Mouse (Mus musculus): Measurements from ENCODE around the gene Mob3b. TPM values are rescaled to one million over a fixed set of nuclear protein-coding genes. Genes with fewer than 3 reads are reported as not detected.

The Mob3b gene
- 4.8 and 7.2 TPM in 2 replicates for polyA plus RNA-seq (2016; fragmentation: Nextera tagmentation; extraction: Ambion mirVana)

DNA sequence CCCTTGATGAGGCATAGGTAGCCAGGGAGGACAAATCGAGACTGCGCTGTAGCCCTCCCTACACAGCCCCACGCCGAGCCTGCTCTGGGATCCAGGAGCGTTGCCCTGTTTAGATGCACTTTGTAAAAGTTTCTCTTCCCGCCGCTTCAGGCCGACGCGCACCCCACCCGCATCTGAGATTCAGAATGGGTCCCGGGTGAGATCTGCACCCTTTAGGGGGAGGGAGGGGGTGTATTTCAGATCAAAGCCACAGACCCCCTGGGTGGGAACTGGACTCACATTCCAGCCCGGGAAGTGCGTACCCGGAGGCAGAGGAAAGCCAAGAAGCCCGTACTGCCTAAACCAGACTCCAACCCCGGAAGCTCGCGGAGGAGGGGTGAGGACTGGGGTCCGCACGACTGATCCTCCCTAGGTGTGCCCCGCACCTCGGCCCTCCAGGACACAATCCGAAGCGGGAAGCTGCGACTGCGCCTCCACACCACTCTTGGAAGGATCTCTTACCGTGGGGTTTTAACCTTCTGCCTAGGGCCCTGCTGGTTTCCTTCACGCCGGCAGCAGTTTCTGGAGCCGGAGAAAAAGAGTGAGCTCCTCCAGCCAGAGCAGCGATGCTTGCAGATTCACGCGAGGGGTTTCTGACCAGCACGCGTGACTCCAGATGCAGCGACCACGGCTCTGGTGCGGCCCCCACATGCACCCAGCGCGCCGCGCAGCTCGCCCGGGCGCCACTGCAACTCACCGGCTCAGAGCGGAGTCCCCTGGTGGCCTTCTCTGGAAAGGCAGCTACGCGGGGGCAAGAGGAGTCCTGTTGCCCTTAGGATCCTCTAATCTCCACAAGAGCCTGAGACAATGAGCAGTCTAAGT, at the start of gene Mob3b:
Gene Mob3b, minus strand, starts transcription at position 734 of the 861 bp plus-strand sequence.
- Histone ChIP-seq H3K27me3 (ENCODE audit: insufficient read depth, poor library complexity, severe bottlenecking) (peaks cover 5% of the 10 kb centered on the region; the same call in 1 of the 2 replicates), H3K4me1 (peaks cover 13% of the 10 kb centered on the region; the same call in 1 of the 2 replicates), H3K36me3 (no peaks in the 10 kb centered on the region), H3K27ac (peak within 1 kb of the TSS; percentile 84), H3K4me3 (peak within 1 kb of the TSS; percentile 76), H3K9me3 (no peaks in the 10 kb centered on the region)
- peak; percentile 86 for DNase-seq (ENCODE audit: low spot score)
- WGBS, result under 1% methylated on average over 50 of the region's 50 CpGs

GRCm38 (mm10) chr4:35204659-35205058, 47.4 kb upstream of the Mob3b start:
- 62% methylated on average over 7 of the region's 7 CpGs for WGBS
- H3K9me3 ChIP-seq, result no peaks in the 10 kb centered on the region
- H3K36me3 ChIP-seq, result peaks cover 29% of the 10 kb centered on the region; the same call in 1 of the 2 replicates
- no peak overlapping the region for H3K27ac ChIP-seq
- no peaks in the 10 kb centered on the region for H3K4me1 ChIP-seq
- no peak for DNase-seq (ENCODE audit: low spot score)
- H3K27me3 ChIP-seq (ENCODE audit: insufficient read depth, poor library complexity, severe bottlenecking), result no peaks in the 10 kb centered on the region
- H3K4me3 ChIP-seq, result no peak overlapping the region

DNA sequence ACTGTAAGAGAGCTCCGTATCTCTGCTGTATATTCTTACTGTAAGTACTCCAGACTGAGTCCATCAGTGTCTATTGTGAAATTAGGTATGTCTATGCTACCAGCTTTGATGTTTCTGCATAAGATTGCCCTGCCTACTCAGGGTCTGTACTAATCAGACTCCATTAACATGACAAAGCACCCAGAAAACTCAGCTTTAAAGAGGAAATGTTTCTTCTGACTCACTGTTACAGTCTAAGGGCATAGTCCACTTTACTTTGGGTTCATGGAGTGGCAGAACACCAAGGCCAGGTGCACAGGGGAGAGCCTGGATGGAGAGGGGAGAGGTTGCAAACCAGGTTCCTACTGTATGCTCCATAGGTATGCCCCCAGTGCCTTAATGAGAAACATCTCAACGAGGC, 46.4 kb upstream of the Mob3b start:
- 91% methylated on average over 2 of the region's 2 CpGs for WGBS
- peaks cover 33% of the 10 kb centered on the region; the same call in 1 of the 2 replicates for H3K36me3 ChIP-seq
- H3K4me1 ChIP-seq, result no peaks in the 10 kb centered on the region
- no peaks in the 10 kb centered on the region for H3K27me3 ChIP-seq (ENCODE audit: insufficient read depth, poor library complexity, severe bottlenecking)
- H3K27ac ChIP-seq, result no peak overlapping the region
- DNase-seq (ENCODE audit: low spot score), result no peak
- H3K9me3 ChIP-seq, result no peaks in the 10 kb centered on the region
- H3K4me3 ChIP-seq, result no peak overlapping the region

GRCm38 (mm10) chr4:35201700-35202099, 44.4 kb upstream of the Mob3b start:
- H3K27ac ChIP-seq, result no peak overlapping the region
- 73% methylated on average over 5 of the region's 5 CpGs for WGBS
- no peaks in the 10 kb centered on the region for H3K4me1 ChIP-seq
- H3K27me3 ChIP-seq (ENCODE audit: insufficient read depth, poor library complexity, severe bottlenecking), result no peaks in the 10 kb centered on the region
- peaks cover 37% of the 10 kb centered on the region; the same call in 1 of the 2 replicates for H3K36me3 ChIP-seq
- H3K9me3 ChIP-seq, result no peaks in the 10 kb centered on the region
- no peak overlapping the region for H3K4me3 ChIP-seq
- DNase-seq (ENCODE audit: low spot score), result no peak

- peaks cover 5% of the 10 kb centered on the region; the same call in 1 of the 2 replicates for H3K36me3 ChIP-seq
- H3K27ac ChIP-seq, result no peak overlapping the region
- no peaks in the 10 kb centered on the region for H3K9me3 ChIP-seq
- DNase-seq (ENCODE audit: low spot score), result no peak
- H3K4me1 ChIP-seq, result peaks cover 17% of the 10 kb centered on the region
- H3K4me3 ChIP-seq, result no peak overlapping the region
- H3K27me3 ChIP-seq (ENCODE audit: insufficient read depth, poor library complexity, severe bottlenecking), result no peaks in the 10 kb centered on the region
- WGBS, result 48% methylated on average over 7 of the region's 7 CpGs
Measured at GRCm38 (mm10) chr4:35192725-35193124, 35.4 kb upstream of the Mob3b start.

DNA sequence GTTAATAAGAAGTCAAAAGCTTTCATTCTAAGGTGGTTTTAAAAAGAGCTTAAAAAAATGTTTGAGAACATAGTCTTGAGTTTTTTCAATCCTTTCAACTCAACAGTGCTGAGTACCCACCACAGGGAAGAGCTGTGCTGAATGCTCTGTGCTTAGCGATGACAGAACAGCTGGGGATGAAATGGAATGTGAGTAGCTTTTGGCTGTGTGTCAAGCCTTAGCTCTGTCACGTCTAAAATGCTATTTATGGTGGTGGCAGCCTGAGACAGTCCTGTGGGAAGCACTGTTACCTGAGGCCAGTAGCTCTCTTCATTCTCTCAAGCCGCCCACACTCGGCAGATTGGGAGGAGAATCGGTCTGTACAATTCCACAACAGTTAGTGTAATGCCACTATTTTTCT, 32.5 kb upstream of the Mob3b start:
- DNase-seq (ENCODE audit: low spot score), result no peak
- H3K36me3 ChIP-seq, result no peaks in the 10 kb centered on the region
- no peaks in the 10 kb centered on the region for H3K27me3 ChIP-seq (ENCODE audit: insufficient read depth, poor library complexity, severe bottlenecking)
- no peaks in the 10 kb centered on the region for H3K9me3 ChIP-seq
- 62% methylated on average over 5 of the region's 5 CpGs for WGBS
- no peak overlapping the region for H3K4me3 ChIP-seq
- peaks cover 17% of the 10 kb centered on the region for H3K4me1 ChIP-seq
- no peak overlapping the region for H3K27ac ChIP-seq

- no peaks in the 10 kb centered on the region for H3K27me3 ChIP-seq (ENCODE audit: insufficient read depth, poor library complexity, severe bottlenecking)
- WGBS, result 67% methylated on average over 8 of the region's 8 CpGs
- H3K4me3 ChIP-seq, result no peak overlapping the region
- DNase-seq (ENCODE audit: low spot score), result no peak
- peaks cover 17% of the 10 kb centered on the region for H3K4me1 ChIP-seq
- no peaks in the 10 kb centered on the region for H3K9me3 ChIP-seq
- H3K27ac ChIP-seq, result no peak overlapping the region
- no peaks in the 10 kb centered on the region for H3K36me3 ChIP-seq
Measured at GRCm38 (mm10) chr4:35187617-35188326, 30.5 kb upstream of the Mob3b start.

GRCm38 (mm10) chr4:35177926-35178645, 20.8 kb upstream of the Mob3b start:
- Histone ChIP-seq H3K4me1 (no peaks in the 10 kb centered on the region), H3K27ac (no peak overlapping the region), H3K36me3 (no peaks in the 10 kb centered on the region), H3K9me3 (no peaks in the 10 kb centered on the region), H3K27me3 (ENCODE audit: insufficient read depth, poor library complexity, severe bottlenecking) (no peaks in the 10 kb centered on the region), H3K4me3 (no peak overlapping the region)
- WGBS, result 73% methylated on average over 12 of the region's 12 CpGs
- no peak for DNase-seq (ENCODE audit: low spot score)

GRCm38 (mm10) chr4:35175566-35175965, 18.3 kb upstream of the Mob3b start:
- WGBS, result 95% methylated on average over 2 of the region's 2 CpGs
- H3K4me3 ChIP-seq, result no peak overlapping the region

GRCm38 (mm10) chr4:35173551-35173950, 16.3 kb upstream of the Mob3b start:
- H3K9me3 ChIP-seq, result no peaks in the 10 kb centered on the region
- no peak overlapping the region for H3K4me3 ChIP-seq
- no peak for DNase-seq (ENCODE audit: low spot score)
- no peak overlapping the region for H3K27ac ChIP-seq
- H3K27me3 ChIP-seq (ENCODE audit: insufficient read depth, poor library complexity, severe bottlenecking), result no peaks in the 10 kb centered on the region
- 72% methylated on average over 1 of the region's 1 CpGs for WGBS
- no peaks in the 10 kb centered on the region for H3K4me1 ChIP-seq
- no peaks in the 10 kb centered on the region for H3K36me3 ChIP-seq

More at GRCm38 (mm10) chr4:35175566-35175965, 18.3 kb upstream of the Mob3b start:
- no peak overlapping the region for H3K27ac ChIP-seq
- no peaks in the 10 kb centered on the region for H3K9me3 ChIP-seq
- no peaks in the 10 kb centered on the region for H3K27me3 ChIP-seq (ENCODE audit: insufficient read depth, poor library complexity, severe bottlenecking)
- no peaks in the 10 kb centered on the region for H3K36me3 ChIP-seq
- no peak for DNase-seq (ENCODE audit: low spot score)
- no peaks in the 10 kb centered on the region for H3K4me1 ChIP-seq

DNA sequence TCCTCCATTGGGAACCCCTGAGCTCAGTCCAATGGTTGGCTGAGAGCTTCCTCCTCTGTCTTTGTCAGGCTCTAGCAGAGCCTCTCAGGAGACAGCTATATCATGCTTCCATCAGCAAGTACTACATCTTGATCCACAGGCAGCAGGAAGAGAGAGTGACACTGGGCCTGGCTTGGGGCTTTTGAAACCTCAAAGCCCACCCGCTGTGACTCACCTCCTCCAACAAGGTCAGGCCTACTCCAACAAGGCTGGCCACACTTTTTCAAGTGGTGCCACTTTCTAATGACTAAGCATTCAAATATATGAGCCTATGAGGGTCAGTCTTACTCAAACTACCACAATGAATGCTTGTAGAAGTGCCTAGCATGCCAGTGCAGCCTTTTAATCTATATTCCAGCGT, 15.2 kb upstream of the Mob3b start:
- no peaks in the 10 kb centered on the region for H3K9me3 ChIP-seq
- WGBS, result 81% methylated on average over 2 of the region's 2 CpGs
- no peaks in the 10 kb centered on the region for H3K36me3 ChIP-seq
- no peak for DNase-seq (ENCODE audit: low spot score)
- no peak overlapping the region for H3K4me3 ChIP-seq
- no peak overlapping the region for H3K27ac ChIP-seq
- no peaks in the 10 kb centered on the region for H3K4me1 ChIP-seq
- H3K27me3 ChIP-seq (ENCODE audit: insufficient read depth, poor library complexity, severe bottlenecking), result no peaks in the 10 kb centered on the region

- no peaks in the 10 kb centered on the region for H3K4me1 ChIP-seq
- H3K27me3 ChIP-seq (ENCODE audit: insufficient read depth, poor library complexity, severe bottlenecking), result no peaks in the 10 kb centered on the region
- DNase-seq (ENCODE audit: low spot score), result no peak
- no peaks in the 10 kb centered on the region for H3K36me3 ChIP-seq
- WGBS, result 82% methylated on average over 13 of the region's 13 CpGs
- H3K9me3 ChIP-seq, result no peaks in the 10 kb centered on the region
- H3K4me3 ChIP-seq, result no peak overlapping the region
- H3K27ac ChIP-seq, result no peak overlapping the region
Measured at GRCm38 (mm10) chr4:35169571-35170125, 12.4 kb upstream of the Mob3b start.

Measured in heart, embryonic 10.5 days (tissue).